Mouse (Mus musculus) ES-E14 (cell line): ENCODE measurements around the gene Scoc. TPM values are rescaled to one million over a fixed set of nuclear protein-coding genes. Genes with fewer than 3 reads are reported as not detected.

Source experiments
- DNase-seq: peaks from one replicate; pipeline ENCODE4 v3.0.0-alpha.2; 2013; ENCODE audit warnings: low read depth, low spot score
- H3K27ac ChIP-seq: 2 replicates; pipeline ENCODE4 v1.5.1; 2012; ENCODE audit warnings: low read depth, mild to moderate bottlenecking, low read length, moderate library complexity, mixed read lengths; ENCODE audit not compliant: poor library complexity, insufficient read depth, severe bottlenecking
- H3K36me3 ChIP-seq: 2 replicates; pipeline ENCODE4 v1.6.1; 2012; ENCODE audit warnings: mild to moderate bottlenecking, low read length, moderate library complexity, mixed read lengths; ENCODE audit not compliant: control insufficient read depth, poor library complexity, insufficient read depth, severe bottlenecking
- H3K4me1 ChIP-seq, 2 experiments: fragments of 150-350 bp in 1 of 2; sonication (generic) in 1 of 2; 2 replicates each; pipeline ENCODE4 v1.6.1; 2012; ENCODE audit warnings: low read length in 2 of 2, mild to moderate bottlenecking in 1 of 2, mixed read lengths in 1 of 2; ENCODE audit not compliant: control insufficient read depth in 2 of 2, insufficient read depth in 2 of 2, poor library complexity in 1 of 2
- H3K4me3 ChIP-seq, 2 experiments: fragments of 150-350 bp in 1 of 2; sonication (generic) in 1 of 2; 2 replicates each; pipeline ENCODE4 v1.5.1; 2012; ENCODE audit warnings: low read length in 2 of 2, low read depth in 1 of 2, mild to moderate bottlenecking in 1 of 2, mixed read lengths in 1 of 2; ENCODE audit not compliant: insufficient read depth in 1 of 2, poor library complexity in 1 of 2, severe bottlenecking in 1 of 2
- H3K9ac ChIP-seq: 2 replicates; pipeline ENCODE4 v1.6.1; 2012; ENCODE audit warnings: low read depth, mild to moderate bottlenecking, low read length, mixed read lengths; ENCODE audit not compliant: poor library complexity, insufficient read depth, severe bottlenecking
- H3K9me3 ChIP-seq: fragments of 150-350 bp; sonication (generic); 2 replicates; pipeline ENCODE4 v1.6.1; 2012; ENCODE audit warnings: low read depth, mild to moderate bottlenecking, low read length; ENCODE audit not compliant: control insufficient read depth, insufficient read depth
- CHD2 ChIP-seq: IDR thresholded peaks from 2 replicates; pipeline ENCODE4 v1.6.1; 2014; ENCODE audit warnings: mild to moderate bottlenecking, low read depth, low read length, inconsistent platforms
- HCFC1 ChIP-seq: IDR thresholded peaks from 2 replicates; pipeline ENCODE4 v1.6.1; 2012; ENCODE audit warnings: low read length, inconsistent platforms, borderline replicate concordance; ENCODE audit not compliant: insufficient read depth
- MAFK ChIP-seq: IDR thresholded peaks from 2 replicates; pipeline ENCODE4 v1.6.1; 2014; ENCODE audit warnings: mild to moderate bottlenecking, low read depth, low read length, inconsistent platforms; ENCODE audit not compliant: insufficient read depth
- ZC3H11A ChIP-seq: IDR thresholded peaks from 2 replicates; pipeline ENCODE4 v1.6.1; 2012; ENCODE audit warnings: low read depth, mild to moderate bottlenecking, inconsistent platforms, low read length, borderline replicate concordance
- ZNF384 ChIP-seq: IDR thresholded peaks from 2 replicates; pipeline ENCODE4 v1.6.1; 2012; ENCODE audit warnings: low read depth, low read length, inconsistent platforms
- in situ Hi-C, 2 experiments: fragments of 600-800 bp; cut with MboI; formaldehyde crosslinking; loops; one replicate each; pipeline ENCODE4 v1.15.1; 2025; ENCODE audit warnings: low sequenced_read_pairs in 2 of 2, inconsistent platforms in 1 of 2; ENCODE audit not compliant: unreplicated experiment in 2 of 2
- total RNA-seq: library from RNA; depleted of rRNA; stranded (reverse); fragments of 300-350 nt; gene quantifications from 2 replicates; pipeline ENCODE4 v1.2.3, GENCODE M21; 2012

Gene Scoc
- total RNA-seq, 1 experiment, result 76.5 TPM

GRCm38 (mm10) chr8:83443052-83443400 lies 15.2 kb downstream of the Scoc start:
- Histone ChIP-seq H3K9ac (no peak overlapping the region), H3K4me1 (no peaks in the 10 kb centered on the region; a peak in 1 of 4 replicates), H3K27ac (no peak overlapping the region), H3K4me3 (peak overlapping the region in 1 of 2 experiments; percentile 62; a peak in 1 of 4 replicates), H3K36me3 (0 out of 2 replicates have a peak, but pooled peaks cover under 1% of the 10 kb centered on the region), H3K9me3 (no peaks in the 10 kb centered on the region)
- DNase-seq, result no peak
- TF ChIP-seq ZNF384 (no peak), CHD2 (no peak), ZC3H11A (no peak), MAFK (no peak), HCFC1 (no peak)
- in situ Hi-C loops, result no loop called here

GRCm38 (mm10) chr8:83442243-83443051 lies 15.7 kb downstream of the Scoc start:
- Histone ChIP-seq H3K4me3 (peak overlapping the region; percentile 75 to 88), H3K36me3 (0 out of 2 replicates have a peak, but pooled peaks cover 2% of the 10 kb centered on the region), H3K27ac (no peak overlapping the region), H3K9ac (peak overlapping the region; percentile 89), H3K4me1 (no peaks in the 10 kb centered on the region; a peak in 1 of 4 replicates), H3K9me3 (no peaks in the 10 kb centered on the region)
- peak; percentile 96 for DNase-seq
- in situ Hi-C loops, result no loop called here
- TF ChIP-seq ZC3H11A, result no peak
- TF ChIP-seq HCFC1, result no peak
- no peak for TF ChIP-seq CHD2
- no peak for TF ChIP-seq MAFK
- TF ChIP-seq ZNF384, result no peak

GRCm38 (mm10) chr8:83441656-83442242 lies 16.4 kb downstream of the Scoc start:
- H3K4me1 ChIP-seq, result no peaks in the 10 kb centered on the region; a peak in 1 of 4 replicates
- 0 out of 2 replicates have a peak, but pooled peaks cover 2% of the 10 kb centered on the region for H3K36me3 ChIP-seq
- no peak overlapping the region for H3K27ac ChIP-seq
- H3K9ac ChIP-seq, result peak overlapping the region; percentile 89
- no peak for TF ChIP-seq CHD2
- no peak for TF ChIP-seq ZC3H11A
- TF ChIP-seq HCFC1, result no peak; the same call in 1 of the 2 replicates
- TF ChIP-seq MAFK, result no peak
- TF ChIP-seq ZNF384, result no peak
- DNase-seq, result no peak
- H3K9me3 ChIP-seq, result no peaks in the 10 kb centered on the region
- H3K4me3 ChIP-seq, result peak overlapping the region; percentile 75 to 88
- in situ Hi-C loops, result no loop called here

GRCm38 (mm10) chr8:83437077-83437476 lies 21.1 kb downstream of the Scoc start:
- 0 out of 2 replicates have a peak, but pooled peaks cover 2% of the 10 kb centered on the region for H3K36me3 ChIP-seq
- no peak overlapping the region for H3K9ac ChIP-seq
- no peak overlapping the region for H3K4me3 ChIP-seq
- TF ChIP-seq CHD2 (no peak), HCFC1 (no peak), ZNF384 (no peak), ZC3H11A (no peak), MAFK (no peak)
- in situ Hi-C loops, result no loop called here
- H3K9me3 ChIP-seq, result no peaks in the 10 kb centered on the region
- DNase-seq, result no peak
- no peaks in the 10 kb centered on the region; a peak in 1 of 4 replicates for H3K4me1 ChIP-seq
- H3K27ac ChIP-seq, result no peak overlapping the region
